Mouse (Mus musculus) limb, embryonic 14.5 days (tissue): ENCODE measurements at regions not wholly inside any gene's neighbourhood (a gene's known extent, or its start where the extent isn't known, plus 50 kb on each side); places are given as distances from the start of the nearest gene placed in this dataset.

Experiments
- ATAC-seq: fragments of 200-750 bp; cut with Nextera tagmentation; 2 replicates; pipeline ENCODE4 v1.8.0; 2017; ENCODE audit warnings: low read depth, moderate number of reproducible peaks, moderate TSS enrichment; ENCODE audit not compliant: low FRiP score
- DNase-seq: peaks from one replicate; pipeline ENCODE4 v3.0.0-alpha.2; 2015; ENCODE audit warnings: low spot score
- H3K27ac ChIP-seq: fragments of 300-500 bp; sonication (generic); replicated peaks from 2 replicates; pipeline ENCODE4 v1.5.1; 2014; ENCODE audit warnings: low read depth, mild to moderate bottlenecking, low read length, moderate library complexity, mixed read lengths
- H3K27me3 ChIP-seq: fragments of 300-500 bp; sonication (generic); 2 replicates; pipeline ENCODE4 v1.6.1; 2014; ENCODE audit warnings: low read length, mixed read lengths; ENCODE audit not compliant: control insufficient read depth, insufficient read depth
- H3K36me3 ChIP-seq: fragments of 300-500 bp; sonication (generic); 2 replicates; pipeline ENCODE4 v1.6.1; 2014; ENCODE audit warnings: mild to moderate bottlenecking, low read length, moderate library complexity, mixed read lengths; ENCODE audit not compliant: control insufficient read depth, insufficient read depth
- H3K4me1 ChIP-seq: fragments of 300-500 bp; sonication (generic); 2 replicates; pipeline ENCODE4 v1.6.1; 2014; ENCODE audit warnings: antibody characterized with exemption, low read length, mixed read lengths; ENCODE audit not compliant: control insufficient read depth, insufficient read depth
- H3K4me2 ChIP-seq: fragments of 300-500 bp; sonication (generic); replicated peaks from 2 replicates; pipeline ENCODE4 v1.6.1; 2014; ENCODE audit warnings: low read depth, mild to moderate bottlenecking, low read length, moderate library complexity; ENCODE audit not compliant: severe bottlenecking
- H3K4me3 ChIP-seq: fragments of 300-500 bp; sonication (generic); replicated peaks from 2 replicates; pipeline ENCODE4 v1.5.1; 2014; ENCODE audit warnings: low read length
- H3K9ac ChIP-seq: fragments of 300-500 bp; sonication (generic); 2 replicates; pipeline ENCODE4 v1.6.1; 2014; ENCODE audit warnings: mild to moderate bottlenecking, low read depth, low read length, moderate library complexity; ENCODE audit not compliant: severe bottlenecking
- H3K9me3 ChIP-seq: fragments of 300-500 bp; sonication (generic); 2 replicates; pipeline ENCODE4 v1.6.1; 2016; ENCODE audit warnings: low read length; ENCODE audit not compliant: control insufficient read depth
- POLR2A ChIP-seq: fragments of 200-500 bp; IDR thresholded peaks from 2 replicates; pipeline ENCODE4 v1.8.0; 2012; ENCODE audit warnings: inconsistent platforms, mild to moderate bottlenecking, moderate library complexity, borderline replicate concordance; ENCODE audit not compliant: insufficient read depth, insufficient read length; ENCODE audit errors: extremely low read depth
- WGBS: fragments of 180-500 bp; shearing (Covaris S2); extraction: QIAGEN DNeasy Blood & Tissue Kit; methylation state at CpG from one replicate; pipeline ENCODE4 v1.1.7; 2014; 5-methylcytosine and 5-hydroxymethylcytosine counted together

- ATAC-seq = no peak
- Histone ChIP-seq H3K9me3 (no peaks in the 10 kb centered on the region), H3K27ac (no peak overlapping the region), H3K9ac (no peak overlapping the region), H3K27me3 (no peaks in the 10 kb centered on the region), H3K4me2 (no peak overlapping the region), H3K36me3 (no peaks in the 10 kb centered on the region), H3K4me3 (no peak overlapping the region), H3K4me1 (no peaks in the 10 kb centered on the region)
- no peak for TF ChIP-seq POLR2A
- DNase-seq = no peak
Measured at GRCm38 (mm10) chr4:12571881-12572280, 400.1 kb upstream of the Fam92a start.

- no peak overlapping the region for H3K4me3 ChIP-seq
- H3K27ac ChIP-seq = no peak overlapping the region
- no peak overlapping the region for H3K4me2 ChIP-seq
- no peak overlapping the region for H3K9ac ChIP-seq
- no peaks in the 10 kb centered on the region for H3K4me1 ChIP-seq
- H3K27me3 ChIP-seq = no peaks in the 10 kb centered on the region
- WGBS = 56% methylated on average over 7 of the region's 7 CpGs
- no peaks in the 10 kb centered on the region for H3K36me3 ChIP-seq
- no peak for DNase-seq
- H3K9me3 ChIP-seq = no peaks in the 10 kb centered on the region
- TF ChIP-seq POLR2A = no peak
- no peak for ATAC-seq
Measured at GRCm38 (mm10) chr4:12570689-12571088, 398.9 kb upstream of the Fam92a start.

DNA sequence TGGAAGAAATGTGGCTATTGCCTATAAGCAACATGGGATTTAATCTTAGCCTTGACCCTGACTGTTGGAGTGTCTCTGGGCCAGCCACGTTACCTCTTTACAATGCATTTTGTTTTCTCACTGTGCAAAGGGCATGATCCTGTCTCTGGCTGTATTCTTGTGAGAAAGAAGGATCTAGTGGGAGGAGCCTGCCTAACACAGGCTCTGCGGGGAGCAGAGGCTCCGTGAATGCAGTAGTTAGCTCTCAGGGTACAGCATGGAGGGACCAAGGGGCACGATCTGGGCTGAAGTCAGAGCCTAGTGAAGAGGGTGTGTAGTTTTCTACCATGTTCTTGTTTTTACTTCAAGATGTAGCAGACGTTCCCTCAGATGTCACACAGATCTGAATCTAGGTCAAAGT is 395.8 kb upstream of the Fam92a start:
- Histone ChIP-seq H3K4me1 (no peaks in the 10 kb centered on the region), H3K9me3 (no peaks in the 10 kb centered on the region), H3K4me2 (no peak overlapping the region), H3K9ac (no peak overlapping the region), H3K27me3 (no peaks in the 10 kb centered on the region), H3K36me3 (no peaks in the 10 kb centered on the region), H3K27ac (no peak overlapping the region), H3K4me3 (no peak overlapping the region)
- ATAC-seq = no peak
- 41% methylated on average over 5 of the region's 5 CpGs for WGBS
- TF ChIP-seq POLR2A = no peak
- no peak for DNase-seq

- DNase-seq = no peak
- 65% methylated on average over 1 of the region's 1 CpGs for WGBS
- Histone ChIP-seq H3K4me2 (no peak overlapping the region), H3K27ac (no peak overlapping the region), H3K36me3 (no peaks in the 10 kb centered on the region), H3K4me1 (peaks cover 9% of the 10 kb centered on the region), H3K27me3 (no peaks in the 10 kb centered on the region), H3K9me3 (no peaks in the 10 kb centered on the region), H3K4me3 (no peak overlapping the region), H3K9ac (no peak overlapping the region)
- no peak for ATAC-seq
- no peak for TF ChIP-seq POLR2A
Measured at GRCm38 (mm10) chr4:12563016-12563415, 391.2 kb upstream of the Fam92a start.

DNA sequence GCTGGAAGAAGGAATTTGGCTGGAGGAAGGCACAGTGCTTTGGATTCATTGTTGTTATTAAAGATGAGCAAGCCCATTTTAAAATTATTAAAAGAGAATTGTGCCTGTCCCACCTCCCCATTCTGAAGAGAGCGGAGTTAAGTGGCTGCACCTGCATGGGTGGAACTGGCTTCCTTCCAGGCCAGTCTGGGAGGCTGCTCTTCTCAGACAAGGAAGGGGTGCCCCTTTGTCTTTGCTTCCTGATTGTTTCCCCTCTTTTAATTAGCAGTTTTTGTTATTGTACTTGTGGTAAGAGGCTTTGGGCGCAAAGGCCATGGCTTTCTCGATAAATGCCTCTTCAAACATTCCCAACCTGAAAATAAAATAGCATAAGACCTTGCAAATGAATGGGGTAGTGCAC is 388.7 kb upstream of the Fam92a start:
- H3K4me1 ChIP-seq = peaks cover 9% of the 10 kb centered on the region
- no peaks in the 10 kb centered on the region for H3K36me3 ChIP-seq
- no peaks in the 10 kb centered on the region for H3K9me3 ChIP-seq
- ATAC-seq (no peak), DNase-seq (no peak)
- H3K27ac ChIP-seq = no peak overlapping the region
- no peak for TF ChIP-seq POLR2A
- no peak overlapping the region for H3K4me2 ChIP-seq
- H3K4me3 ChIP-seq = no peak overlapping the region
- WGBS = 67% methylated on average over 3 of the region's 3 CpGs
- H3K27me3 ChIP-seq = no peaks in the 10 kb centered on the region
- no peak overlapping the region for H3K9ac ChIP-seq

DNA sequence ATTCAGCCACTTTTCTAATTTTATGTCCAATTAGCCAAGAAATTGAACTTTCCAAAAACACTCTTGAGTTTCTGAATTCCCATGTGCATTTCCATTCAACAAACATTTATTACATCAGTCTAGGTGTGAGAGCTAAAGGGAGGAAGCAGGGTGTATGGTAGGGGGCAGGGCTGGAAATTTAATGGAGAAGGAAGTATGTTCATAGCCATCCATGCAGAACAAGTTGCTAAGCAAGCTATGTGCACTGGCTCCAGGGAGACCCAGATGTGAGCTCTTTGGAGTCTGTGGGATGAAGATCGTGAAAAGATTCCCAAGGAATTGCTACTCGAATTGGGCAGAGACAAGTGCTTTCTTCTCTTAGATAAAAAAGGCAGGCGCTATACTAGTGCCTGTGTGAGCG is 388.2 kb upstream of the Fam92a start:
- 71% methylated on average over 4 of the region's 4 CpGs for WGBS
- no peak overlapping the region for H3K27ac ChIP-seq
- no peaks in the 10 kb centered on the region for H3K27me3 ChIP-seq
- peaks cover 9% of the 10 kb centered on the region for H3K4me1 ChIP-seq
- no peak overlapping the region for H3K4me3 ChIP-seq
- H3K9me3 ChIP-seq = no peaks in the 10 kb centered on the region
- no peak for DNase-seq
- H3K36me3 ChIP-seq = no peaks in the 10 kb centered on the region
- no peak overlapping the region for H3K9ac ChIP-seq
- no peak for TF ChIP-seq POLR2A
- H3K4me2 ChIP-seq = no peak overlapping the region
- no peak for ATAC-seq
